ENCODE assay signal across 24 mouse cellular contexts in the genomic region with DNA sequence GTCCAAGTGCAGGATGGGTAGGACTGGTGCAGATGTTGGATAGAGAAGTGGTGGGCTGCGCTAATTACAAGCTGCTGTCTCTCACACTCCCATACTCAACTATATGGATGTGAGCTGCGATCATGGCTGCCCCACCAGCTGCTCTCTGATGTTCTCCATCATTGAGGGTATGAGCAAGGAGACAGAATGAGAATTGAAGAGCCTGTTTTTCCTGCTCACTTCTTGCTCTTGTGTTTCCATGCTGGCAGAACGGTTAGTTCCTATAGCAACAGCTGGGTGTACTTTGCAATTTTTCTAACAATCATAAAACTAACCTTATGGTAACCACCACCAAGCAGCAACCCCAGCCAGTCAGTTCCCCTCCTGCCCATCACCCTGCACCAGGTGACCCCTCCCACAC. TPM values are rescaled to one million over a fixed set of nuclear protein-coding genes. Genes with fewer than 3 reads are reported as not detected.
A peak's percentile ranks its signal among the peaks of the same experiment; 100 is the strongest.
DNase-seq lines count a peak whose midpoint lies in the region; ATAC-seq and TF ChIP-seq lines count a peak whose summit lies in the region.
"Had no signal": no experiment of that assay in that cellular context is flagged by ENCODE, and none has a peak within 500 bp of the region (broad histone marks: within the 10 kb centered on the region; RNA-seq: fewer than 3 reads in every experiment).

No protein-coding gene starts in this region.

- H3K4me3 ChIP-seq in embryonic facial prominence, embryonic 14.5 days (ENCODE audit: low read depth, low read length): no peak overlapping the region
- H3K4me3 ChIP-seq in embryonic facial prominence, embryonic 10.5 days: no peak overlapping the region
- no peak overlapping the region for H3K4me3 ChIP-seq in heart, embryonic 12.5 days
- H3K4me3 ChIP-seq in midbrain, postnatal 0 days (ENCODE audit: low read depth, low read length): no peak overlapping the region
- no peak overlapping the region for H3K4me3 ChIP-seq in midbrain, embryonic 11.5 days (ENCODE audit: low read depth, low read length)
- H3K4me3 ChIP-seq: embryonic facial prominence, embryonic 13.5 days; forebrain, embryonic 12.5 days had no signal

- no peak for TF ChIP-seq CTCF in midbrain, postnatal 0 days (IDR thresholded peaks at IDR 0.05)

- H3K36me3 ChIP-seq in embryonic facial prominence, embryonic 14.5 days (ENCODE audit: control insufficient read depth, insufficient read depth, low read length): no peaks in the 10 kb centered on the region
- H3K36me3 ChIP-seq in embryonic facial prominence, embryonic 10.5 days (replicated peaks): no peaks in the 10 kb centered on the region
- no peaks in the 10 kb centered on the region for H3K36me3 ChIP-seq in heart, embryonic 12.5 days
- H3K36me3 ChIP-seq in midbrain, postnatal 0 days (ENCODE audit: insufficient read depth, low read length): no peaks in the 10 kb centered on the region
- no peaks in the 10 kb centered on the region for H3K36me3 ChIP-seq in midbrain, embryonic 11.5 days (ENCODE audit: control insufficient read depth, insufficient read depth, low read length)
- H3K36me3 ChIP-seq: embryonic facial prominence, embryonic 13.5 days; forebrain, embryonic 12.5 days; G1E had no signal

- no peaks in the 10 kb centered on the region for H3K4me1 ChIP-seq in embryonic facial prominence, embryonic 14.5 days (ENCODE audit: control insufficient read depth, insufficient read depth, low read length)
- no peaks in the 10 kb centered on the region for H3K4me1 ChIP-seq in embryonic facial prominence, embryonic 10.5 days
- H3K4me1 ChIP-seq in heart, embryonic 12.5 days (replicated peaks): no peaks in the 10 kb centered on the region
- no peaks in the 10 kb centered on the region for H3K4me1 ChIP-seq in midbrain, postnatal 0 days (ENCODE audit: insufficient read depth, low read length)
- no peaks in the 10 kb centered on the region for H3K4me1 ChIP-seq in midbrain, embryonic 11.5 days (ENCODE audit: control insufficient read depth, insufficient read depth, low read length)
- H3K4me1 ChIP-seq: embryonic facial prominence, embryonic 13.5 days; forebrain, embryonic 12.5 days had no signal

- H3K9ac ChIP-seq in embryonic facial prominence, embryonic 14.5 days (ENCODE audit: low read depth, low read length): no peak overlapping the region
- no peak overlapping the region for H3K9ac ChIP-seq in heart, embryonic 12.5 days
- H3K9ac ChIP-seq in midbrain, postnatal 0 days (replicated peaks; ENCODE audit: low read length, poor library complexity, severe bottlenecking): no peak overlapping the region
- H3K9ac ChIP-seq in midbrain, embryonic 11.5 days (ENCODE audit: low read length): no peak overlapping the region
- H3K9ac ChIP-seq: embryonic facial prominence, embryonic 13.5 days; forebrain, embryonic 12.5 days had no signal

- no peak overlapping the region for H3K27ac ChIP-seq in embryonic facial prominence, embryonic 14.5 days (replicated peaks; ENCODE audit: low read depth, low read length)
- no peak overlapping the region for H3K27ac ChIP-seq in embryonic facial prominence, embryonic 10.5 days (replicated peaks)
- H3K27ac ChIP-seq in heart, embryonic 12.5 days (ENCODE audit: poor library complexity, severe bottlenecking): no peak overlapping the region
- no peak overlapping the region for H3K27ac ChIP-seq in midbrain, postnatal 0 days (ENCODE audit: low read depth, low read length)
- H3K27ac ChIP-seq in midbrain, embryonic 11.5 days (ENCODE audit: low read depth, low read length): no peak overlapping the region
- H3K27ac ChIP-seq: embryonic facial prominence, embryonic 13.5 days; forebrain, embryonic 12.5 days had no signal

- DNase-seq in embryonic facial prominence, embryonic 14.5 days (ENCODE audit: low spot score): peak; percentile 2
- DNase-seq in embryonic facial prominence, embryonic 10.5 days (ENCODE audit: low spot score): no peak
- peak; percentile 71 for DNase-seq in heart, adult 11 months
- peak; percentile 4 for DNase-seq in midbrain, postnatal 0 days (ENCODE audit: low spot score)
- no peak for DNase-seq in midbrain, embryonic 11.5 days (ENCODE audit: low spot score, missing footprints)
- DNase-seq: adrenal gland, adult 8-10 months; adrenal gland, postnatal 14 days; adrenal gland, postnatal 36 days; B cell, adult 2 months; cerebellum, adult 11-12 months; cerebellum, adult 2 months; cerebellum, adult 9-10 months; cerebellum, postnatal 10 days; cerebellum, postnatal 25 days had no signal

- ATAC-seq in embryonic facial prominence, embryonic 14.5 days (ENCODE audit: low read depth): no peak
- ATAC-seq in heart, embryonic 12.5 days (ENCODE audit: insufficient number of reproducible peaks, low FRiP score): no peak
- ATAC-seq in midbrain, postnatal 0 days (ENCODE audit: low FRiP score): no peak
- no peak for ATAC-seq in midbrain, embryonic 11.5 days (ENCODE audit: low FRiP score)
- ATAC-seq: activated CD4-positive, CD25-positive, alpha-beta regulatory T cell, adult 4 months; CD4-positive, CD25-positive, alpha-beta regulatory T cell, adult 4 months; forebrain, embryonic 14.5 days; forebrain, embryonic 16.5 days; Patski had no signal

- no peaks in the 10 kb centered on the region for H3K27me3 ChIP-seq in embryonic facial prominence, embryonic 14.5 days (replicated peaks; ENCODE audit: control insufficient read depth, insufficient read depth, low read length)
- H3K27me3 ChIP-seq in embryonic facial prominence, embryonic 10.5 days (replicated peaks; ENCODE audit: low read depth, poor library complexity, severe bottlenecking): no peaks in the 10 kb centered on the region
- H3K27me3 ChIP-seq in heart, embryonic 12.5 days (replicated peaks): no peaks in the 10 kb centered on the region
- H3K27me3 ChIP-seq in midbrain, postnatal 0 days (ENCODE audit: insufficient read depth, low read length): no peaks in the 10 kb centered on the region
- no peaks in the 10 kb centered on the region for H3K27me3 ChIP-seq in midbrain, embryonic 11.5 days (ENCODE audit: control insufficient read depth, insufficient read depth, low read length)
- H3K27me3 ChIP-seq: CH12.LX; embryonic facial prominence, embryonic 13.5 days; forebrain, embryonic 12.5 days had no signal

- WGBS in embryonic facial prominence, embryonic 14.5 days: 83% methylated on average over 3 of the region's 3 CpGs
- 88% methylated on average over 3 of the region's 3 CpGs for WGBS in embryonic facial prominence, embryonic 10.5 days
- WGBS in heart, embryonic 12.5 days: 83% methylated on average over 3 of the region's 3 CpGs
- 76% methylated on average over 3 of the region's 3 CpGs for WGBS in midbrain, postnatal 0 days
- WGBS in midbrain, embryonic 11.5 days: 93% methylated on average over 3 of the region's 3 CpGs

- H3K4me2 ChIP-seq in embryonic facial prominence, embryonic 14.5 days (ENCODE audit: low read depth, low read length): no peak overlapping the region
- H3K4me2 ChIP-seq in heart, embryonic 12.5 days: no peak overlapping the region
- H3K4me2 ChIP-seq in midbrain, postnatal 0 days (ENCODE audit: low read depth, low read length, poor library complexity, severe bottlenecking): no peak overlapping the region
- H3K4me2 ChIP-seq in midbrain, embryonic 11.5 days: no peak overlapping the region
- H3K4me2 ChIP-seq: embryonic facial prominence, embryonic 13.5 days; forebrain, embryonic 12.5 days had no signal

- H3K9me3 ChIP-seq in embryonic facial prominence, embryonic 14.5 days (ENCODE audit: control insufficient read depth, low read length): no peaks in the 10 kb centered on the region
- H3K9me3 ChIP-seq in embryonic facial prominence, embryonic 10.5 days: no peaks in the 10 kb centered on the region
- no peaks in the 10 kb centered on the region for H3K9me3 ChIP-seq in heart, embryonic 12.5 days (replicated peaks)
- H3K9me3 ChIP-seq in midbrain, postnatal 0 days (ENCODE audit: low read length): no peaks in the 10 kb centered on the region
- H3K9me3 ChIP-seq in midbrain, embryonic 11.5 days (ENCODE audit: control insufficient read depth, low read length): no peaks in the 10 kb centered on the region
- H3K9me3 ChIP-seq: embryonic facial prominence, embryonic 13.5 days; forebrain, embryonic 12.5 days had no signal

RNA-seq across cellular contexts. Expression of gene Slc24a3, which starts 39.8 kb away (rescaled TPM):
- polyA plus RNA-seq in embryonic facial prominence, embryonic 14.5 days (2014; fragmentation: Nextera tagmentation; extraction: Ambion mirVana): 5.0 and 6.4 TPM in 2 replicates
- 0.67 and 0.75 TPM in 2 replicates for polyA plus RNA-seq in embryonic facial prominence, embryonic 10.5 days (2016; fragmentation: Nextera tagmentation; extraction: Ambion mirVana)
- polyA plus RNA-seq in heart, embryonic 12.5 days (2016; fragmentation: Nextera tagmentation; extraction: Ambion mirVana): 2.2 and 2.9 TPM in 2 replicates
- total RNA-seq in midbrain, postnatal 0 days (2014; rRNA removed): 65.7 and 68.8 TPM in 2 replicates
- polyA plus RNA-seq in midbrain, postnatal 0 days (2015; fragmentation: Nextera tagmentation; extraction: Ambion mirVana): 33.9 and 34.5 TPM in 2 replicates
- polyA plus RNA-seq in midbrain, embryonic 11.5 days (2014; fragmentation: Nextera tagmentation; extraction: Ambion mirVana): 1.6 and 1.9 TPM in 2 replicates
- total RNA-seq: CH12.LX had no signal
- polyA plus RNA-seq: G1E had no signal

Comparison
In these comparisons a context has a peak if more than half of its experiments do, and no peak if none do; other contexts are left out.
1. DNase-seq: peak in embryonic facial prominence, embryonic 14.5 days (single experiment), heart, adult 11 months (single experiment) and midbrain, postnatal 0 days (single experiment); none in embryonic facial prominence, embryonic 10.5 days (single experiment) and midbrain, embryonic 11.5 days (single experiment).